Mouse (Mus musculus) midbrain, embryonic 14.5 days (tissue): ENCODE measurements around the gene Aldoc. TPM values are rescaled to one million over a fixed set of nuclear protein-coding genes. Genes with fewer than 3 reads are reported as not detected.
"Not testable (repeated sequence)": the region's sequence is repeated elsewhere in the genome, so short reads cannot be mapped to it uniquely, and the experiment has no call there.

Experiments used
- ATAC-seq: fragments of 200-750 bp; cut with Nextera tagmentation; 2 replicates; pipeline ENCODE4 v1.8.0; 2017; ENCODE audit warnings: moderate number of reproducible peaks, moderate library complexity; ENCODE audit not compliant: low FRiP score, low TSS enrichment
- DNase-seq: peaks from one replicate; pipeline ENCODE4 v3.0.0-alpha.2; 2015
- H3K27ac ChIP-seq: fragments of 300-500 bp; sonication (generic); replicated peaks from 2 replicates; pipeline ENCODE4 v1.5.1; 2014; ENCODE audit warnings: mild to moderate bottlenecking, low read depth, low read length, moderate library complexity
- H3K27me3 ChIP-seq: fragments of 300-500 bp; sonication (generic); 2 replicates; pipeline ENCODE4 v1.6.1; 2014; ENCODE audit warnings: low read length, control low read depth, mixed read lengths; ENCODE audit not compliant: control insufficient read depth, insufficient read depth
- H3K36me3 ChIP-seq: fragments of 300-500 bp; sonication (generic); 2 replicates; pipeline ENCODE4 v1.6.1; 2014; ENCODE audit warnings: low read length, control low read depth; ENCODE audit not compliant: control insufficient read depth, insufficient read depth
- H3K4me1 ChIP-seq: fragments of 300-500 bp; sonication (generic); 2 replicates; pipeline ENCODE4 v1.6.1; 2014; ENCODE audit warnings: mild to moderate bottlenecking, antibody characterized with exemption, low read length, control low read depth; ENCODE audit not compliant: control insufficient read depth, insufficient read depth
- H3K4me2 ChIP-seq: fragments of 300-500 bp; sonication (generic); 2 replicates; pipeline ENCODE4 v1.6.1; 2014; ENCODE audit warnings: mild to moderate bottlenecking, low read length, moderate library complexity
- H3K4me3 ChIP-seq: fragments of 300-500 bp; sonication (generic); replicated peaks from 2 replicates; pipeline ENCODE4 v1.5.1; 2014; ENCODE audit warnings: low read depth, low read length
- H3K9ac ChIP-seq: fragments of 300-500 bp; sonication (generic); replicated peaks from 2 replicates; pipeline ENCODE4 v1.6.1; 2014; ENCODE audit warnings: mild to moderate bottlenecking, low read length, moderate library complexity
- H3K9me3 ChIP-seq: fragments of 300-500 bp; sonication (generic); 2 replicates; pipeline ENCODE4 v1.6.1; 2016; ENCODE audit warnings: low read length, control low read depth, mixed read lengths; ENCODE audit not compliant: control insufficient read depth
- WGBS: fragments of 180-500 bp; shearing (Covaris S2); extraction: QIAGEN DNeasy Blood & Tissue Kit; methylation state at CpG from one replicate; pipeline ENCODE4 v1.1.7; 2014; 5-methylcytosine and 5-hydroxymethylcytosine counted together
- polyA plus RNA-seq: library from polyadenylated mRNA; unstranded; fragments of >200 nt; fragmentation: Nextera tagmentation; extraction: Ambion mirVana; gene quantifications from 2 replicates; pipeline ENCODE4 v1.2.1, GENCODE M21; 2014

The Aldoc gene
- polyA plus RNA-seq: 71.2 and 89.5 TPM in 2 replicates

DNA sequence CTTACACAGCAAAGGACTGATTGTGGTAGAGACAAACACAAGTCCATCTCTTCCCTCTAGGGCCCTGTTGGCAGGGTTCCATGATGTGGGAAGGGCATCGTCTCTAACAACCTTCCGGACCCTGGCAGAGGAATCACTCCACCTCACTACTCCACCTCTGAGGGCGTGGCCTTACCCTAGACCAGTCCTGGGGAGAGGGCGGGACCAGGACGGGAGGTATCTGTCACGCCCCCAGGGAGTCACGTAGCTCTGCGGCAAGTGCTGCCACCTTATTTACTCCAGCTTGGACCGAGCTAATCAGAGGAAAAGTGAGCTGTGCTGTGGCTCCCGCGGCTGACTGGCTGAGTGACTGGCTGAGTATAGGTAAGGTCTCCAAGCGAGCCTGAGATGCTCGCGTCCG, at the start of gene Aldoc:
Gene Aldoc, plus strand, starts transcription at position 109 of the 400 bp plus-strand sequence.
- Histone ChIP-seq H3K27ac (peak within 1 kb of the TSS; percentile 49; the same call in 1 of the 2 replicates), H3K27me3 (no peaks in the 10 kb centered on the region), H3K9me3 (no peaks in the 10 kb centered on the region), H3K4me2 (peak within 1 kb of the TSS; percentile 15), H3K4me1 (0 out of 2 replicates have a peak, but pooled peaks cover 6% of the 10 kb centered on the region), H3K36me3 (peaks cover 14% of the 10 kb centered on the region; the same call in 1 of the 2 replicates), H3K9ac (no peak within 1 kb of the TSS), H3K4me3 (no peak within 1 kb of the TSS)
- WGBS: 11% methylated on average over 15 of the region's 15 CpGs
- peak; percentile 72 for DNase-seq
- peak; percentile 55; the same call in 1 of the 2 replicates for ATAC-seq

DNA sequence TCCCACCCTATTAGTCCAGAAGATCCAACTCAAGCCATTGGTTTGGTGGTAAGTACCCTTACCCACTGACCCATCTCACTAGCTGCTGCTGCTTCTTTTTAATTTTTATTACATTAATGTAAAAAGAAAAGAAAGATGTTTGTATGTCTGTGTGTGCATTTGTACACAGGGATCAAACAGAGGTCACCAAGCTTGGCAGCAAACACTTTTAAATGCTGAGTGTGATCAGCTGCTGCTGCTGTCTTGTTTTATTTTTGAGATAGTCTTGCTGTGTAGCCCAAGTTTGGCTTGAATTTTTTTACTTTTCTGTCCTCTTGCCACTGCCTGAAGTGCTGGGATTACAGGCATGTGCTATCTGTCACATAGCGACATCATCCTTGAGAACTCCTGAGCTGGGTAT, 47.2 kb upstream of the Aldoc start:
- DNase-seq (no peak), ATAC-seq (no peak)
- no peaks in the 10 kb centered on the region for H3K4me1 ChIP-seq
- H3K4me2 ChIP-seq: no peak overlapping the region
- H3K9me3 ChIP-seq: no peaks in the 10 kb centered on the region
- H3K27me3 ChIP-seq: no peaks in the 10 kb centered on the region
- WGBS: 100% methylated on average over 1 of the region's 1 CpGs
- H3K9ac ChIP-seq: no peak overlapping the region
- H3K36me3 ChIP-seq: peaks cover 98% of the 10 kb centered on the region
- H3K4me3 ChIP-seq: no peak overlapping the region
- no peak overlapping the region for H3K27ac ChIP-seq

- H3K9me3 ChIP-seq, H3K9ac ChIP-seq, ATAC-seq, H3K4me3 ChIP-seq, H3K4me1 ChIP-seq, H3K27ac ChIP-seq, H3K4me2 ChIP-seq, H3K27me3 ChIP-seq, DNase-seq: not testable (repeated sequence)
- peaks cover 99% of the 10 kb centered on the region for H3K36me3 ChIP-seq
- 93% methylated on average over 4 of the region's 4 CpGs for WGBS
These were observed 46.6 kb upstream of the Aldoc start for GRCm38 (mm10) chr11:78276169-78276568.

DNA sequence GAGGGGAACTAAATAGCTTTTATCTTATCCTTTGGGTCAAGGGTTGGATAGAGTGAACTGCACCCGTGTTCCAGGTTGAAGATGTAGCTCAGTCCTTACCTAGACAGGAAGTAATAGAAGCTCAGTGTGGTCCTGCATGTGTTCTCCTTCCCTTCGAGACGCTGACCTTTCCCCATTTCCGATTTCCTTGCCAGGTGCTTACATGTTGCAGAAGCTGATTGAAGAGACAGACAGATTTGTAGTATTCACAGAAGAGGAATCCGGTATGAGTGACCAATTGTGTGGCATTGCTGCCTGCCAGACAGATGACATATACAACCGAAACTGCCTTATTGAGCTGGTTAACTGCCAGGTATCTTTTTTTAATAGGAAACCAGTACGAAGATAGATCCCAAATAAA, 43.9 kb upstream of the Aldoc start:
- no peaks in the 10 kb centered on the region for H3K27me3 ChIP-seq
- no peak for DNase-seq
- H3K9ac ChIP-seq: no peak overlapping the region
- no peak overlapping the region for H3K27ac ChIP-seq
- H3K4me2 ChIP-seq: no peak overlapping the region
- no peaks in the 10 kb centered on the region for H3K4me1 ChIP-seq
- peaks cover 99% of the 10 kb centered on the region for H3K36me3 ChIP-seq
- no peak for ATAC-seq
- WGBS: 95% methylated on average over 7 of the region's 7 CpGs
- H3K9me3 ChIP-seq: no peaks in the 10 kb centered on the region
- H3K4me3 ChIP-seq: no peak overlapping the region

DNA sequence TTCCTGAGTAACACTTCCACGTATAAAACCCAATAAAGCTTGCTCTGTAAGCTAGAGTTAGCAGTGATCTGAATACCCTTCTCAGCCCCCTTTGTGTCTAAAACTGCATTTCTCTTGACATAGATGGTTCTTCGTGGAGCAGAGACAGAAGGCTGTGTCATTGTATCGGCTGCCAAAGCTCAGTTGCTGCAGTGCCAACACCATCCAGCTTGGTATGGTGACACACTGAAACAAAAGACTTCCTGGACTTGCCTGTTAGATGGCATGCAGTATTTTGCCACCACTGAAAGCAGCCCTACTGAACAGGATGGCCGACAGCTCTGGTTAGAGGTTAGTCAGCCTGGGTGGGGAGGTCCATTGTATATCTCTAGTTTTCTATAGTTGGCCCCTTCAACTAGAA, 43.2 kb upstream of the Aldoc start:
- 90% methylated on average over 4 of the region's 4 CpGs for WGBS
- ATAC-seq: no peak

GRCm38 (mm10) chr11:78289146-78289763, 33.5 kb upstream of the Aldoc start:
- Histone ChIP-seq H3K4me3 (no peak overlapping the region), H3K27ac (no peak overlapping the region), H3K36me3 (peaks cover 80% of the 10 kb centered on the region), H3K9me3 (no peaks in the 10 kb centered on the region), H3K4me2 (no peak overlapping the region), H3K27me3 (no peaks in the 10 kb centered on the region), H3K9ac (no peak overlapping the region), H3K4me1 (no peaks in the 10 kb centered on the region)
- DNase-seq: no peak
- WGBS: 95% methylated on average over 7 of the region's 7 CpGs
- ATAC-seq: no peak

More for the DNA sequence above, 43.2 kb upstream of the Aldoc start:
- no peak overlapping the region for H3K4me3 ChIP-seq
- H3K27me3 ChIP-seq: no peaks in the 10 kb centered on the region
- no peaks in the 10 kb centered on the region for H3K4me1 ChIP-seq
- H3K9ac ChIP-seq: no peak overlapping the region
- no peaks in the 10 kb centered on the region for H3K9me3 ChIP-seq
- no peak for DNase-seq
- no peak overlapping the region for H3K27ac ChIP-seq
- H3K36me3 ChIP-seq: peaks cover 99% of the 10 kb centered on the region
- H3K4me2 ChIP-seq: no peak overlapping the region

DNA sequence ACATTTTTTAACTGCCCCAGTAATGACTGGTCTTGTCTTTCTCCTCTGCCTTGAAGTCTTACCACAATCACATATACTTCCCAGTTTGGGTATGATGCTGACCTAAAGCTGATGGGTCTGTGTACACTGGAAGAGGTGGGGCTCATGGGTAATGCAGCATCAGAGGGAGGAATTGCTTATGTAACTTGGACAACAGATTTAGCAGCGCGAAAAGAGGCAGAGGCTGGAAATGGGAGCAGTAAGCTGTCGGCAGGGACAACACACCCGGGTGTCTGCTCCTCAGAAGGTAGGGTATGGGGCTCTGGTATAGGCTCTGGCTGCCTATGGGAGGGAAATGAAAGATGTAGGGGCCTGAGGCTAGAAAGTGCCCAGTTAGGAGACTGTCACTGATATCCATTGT, 32.1 kb upstream of the Aldoc start, which contains the start of gene BC030499:
Gene BC030499, plus strand, starts transcription at position 188 of the 400 bp plus-strand sequence.
- Histone ChIP-seq H3K36me3 (peaks cover 71% of the 10 kb centered on the region), H3K4me3 (no peak within 1 kb of the TSS), H3K4me1 (no peaks in the 10 kb centered on the region), H3K9ac (no peak within 1 kb of the TSS), H3K4me2 (no peak within 1 kb of the TSS), H3K9me3 (no peaks in the 10 kb centered on the region), H3K27me3 (no peaks in the 10 kb centered on the region), H3K27ac (no peak within 1 kb of the TSS)
- no peak for ATAC-seq
- no peak for DNase-seq
- WGBS: 94% methylated on average over 4 of the region's 4 CpGs

GRCm38 (mm10) chr11:78294585-78294984, 28.2 kb upstream of the Aldoc start:
- no peaks in the 10 kb centered on the region for H3K9me3 ChIP-seq
- WGBS: 97% methylated on average over 6 of the region's 6 CpGs
- H3K27ac ChIP-seq: no peak overlapping the region
- ATAC-seq (no peak), DNase-seq (no peak)
- no peaks in the 10 kb centered on the region for H3K4me1 ChIP-seq
- no peak overlapping the region for H3K9ac ChIP-seq
- H3K4me2 ChIP-seq: no peak overlapping the region
- H3K4me3 ChIP-seq: no peak overlapping the region
- H3K36me3 ChIP-seq: peaks cover 32% of the 10 kb centered on the region
- H3K27me3 ChIP-seq: no peaks in the 10 kb centered on the region

DNA sequence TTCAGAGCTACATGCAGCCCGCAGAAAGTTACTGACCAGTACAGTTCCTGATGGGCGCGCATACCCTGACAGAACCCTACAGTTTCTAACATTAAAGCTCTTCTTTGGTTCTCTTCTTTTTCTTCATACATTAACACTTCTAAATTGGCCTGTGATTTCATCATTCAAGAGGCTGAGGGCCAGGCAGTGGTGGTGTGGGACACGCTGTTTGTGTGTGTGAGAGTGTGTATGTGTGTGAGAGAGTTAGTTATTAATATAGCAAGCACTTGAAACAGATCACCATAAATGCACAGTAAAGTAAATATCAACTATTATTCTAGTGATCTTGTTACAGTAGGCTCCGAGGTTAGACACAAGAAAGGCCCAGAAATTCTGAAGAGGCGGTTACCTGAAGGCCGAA, 21.9 kb upstream of the Aldoc start:
- no peaks in the 10 kb centered on the region for H3K27me3 ChIP-seq
- ATAC-seq (no peak; the same call in 1 of the 2 replicates), DNase-seq (no peak)
- H3K27ac ChIP-seq: peak overlapping the region; percentile 49; the same call in 1 of the 2 replicates
- no peaks in the 10 kb centered on the region for H3K9me3 ChIP-seq
- H3K4me2 ChIP-seq: peak overlapping the region; percentile 98
- WGBS: 67% methylated on average over 7 of the region's 7 CpGs
- peak overlapping the region; percentile 48 for H3K9ac ChIP-seq
- H3K4me1 ChIP-seq: peaks cover 6% of the 10 kb centered on the region
- peak overlapping the region; percentile 54 for H3K4me3 ChIP-seq
- H3K36me3 ChIP-seq: peaks cover 2% of the 10 kb centered on the region; the same call in 1 of the 2 replicates
